Mouse (Mus musculus) MEL (cell line): ENCODE data around the gene Serinc5. TPM values are rescaled to one million over a fixed set of nuclear protein-coding genes. Genes with fewer than 3 reads are reported as not detected.

Source experiments
- DNase-seq: peaks from one replicate; pipeline ENCODE4 v3.0.0; 2011; ENCODE audit warnings: low read depth, low spot score
- H3K27ac ChIP-seq: 2 replicates; pipeline ENCODE4 v1.5.1; 2012; ENCODE audit warnings: low read depth, mild to moderate bottlenecking, control low read depth, low read length, moderate library complexity; ENCODE audit not compliant: control insufficient read depth
- H3K27me3 ChIP-seq, 2 experiments: fragments of 150-350 bp in 1 of 2; sonication (generic) in 1 of 2; 2 replicates each; pipeline ENCODE4 v1.6.1; 2012; ENCODE audit warnings: low read length in 2 of 2, mild to moderate bottlenecking in 2 of 2, improper control_type of control experiment in 1 of 2, moderate library complexity in 1 of 2; ENCODE audit not compliant: insufficient read depth in 2 of 2, control insufficient read depth in 1 of 2
- H3K36me3 ChIP-seq, 2 experiments: 2 replicates each; pipeline ENCODE4 v1.6.1; 2012 to 2014; ENCODE audit warnings: low read length in 2 of 2, improper control_type of control experiment in 1 of 2, inconsistent platforms in 1 of 2, mild to moderate bottlenecking in 1 of 2; ENCODE audit not compliant: insufficient read depth in 2 of 2, control insufficient read depth in 1 of 2
- H3K4me1 ChIP-seq, 2 experiments: fragments of 150-350 bp in 1 of 2; sonication (generic) in 1 of 2; 2 replicates each; pipeline ENCODE4 v1.6.1; 2012; ENCODE audit warnings: low read length in 2 of 2, improper control_type of control experiment in 1 of 2, mild to moderate bottlenecking in 1 of 2; ENCODE audit not compliant: insufficient read depth in 2 of 2, control insufficient read depth in 1 of 2
- H3K4me3 ChIP-seq, 2 experiments: fragments of 150-350 bp in 1 of 2; sonication (generic) in 1 of 2; 2 replicates each; pipeline ENCODE4 v1.5.1; 2012; ENCODE audit warnings: low read depth in 2 of 2, low read length in 2 of 2, mild to moderate bottlenecking in 2 of 2, moderate library complexity in 2 of 2, control low read depth in 1 of 2, improper control_type of control experiment in 1 of 2; ENCODE audit not compliant: control insufficient read depth in 1 of 2, insufficient read depth in 1 of 2
- H3K79me2 ChIP-seq: 2 replicates; pipeline ENCODE4 v1.6.1; 2012; ENCODE audit warnings: mild to moderate bottlenecking, low read length, moderate library complexity; ENCODE audit not compliant: control insufficient read depth, poor library complexity, insufficient read depth
- H3K9ac ChIP-seq: 2 replicates; pipeline ENCODE4 v1.6.1; 2012; ENCODE audit warnings: low read depth, mild to moderate bottlenecking, control low read depth, low read length, moderate library complexity; ENCODE audit not compliant: control insufficient read depth, poor library complexity, severe bottlenecking
- H3K9me3 ChIP-seq: fragments of 150-350 bp; sonication (generic); replicated peaks from 2 replicates; pipeline ENCODE4 v1.6.1; 2012; ENCODE audit warnings: mild to moderate bottlenecking, low read length, improper control_type of control experiment, moderate library complexity; ENCODE audit not compliant: insufficient read depth
- BHLHE40 ChIP-seq: IDR thresholded peaks from 2 replicates; pipeline ENCODE4 v1.6.1; 2012; ENCODE audit warnings: low read depth, mild to moderate bottlenecking, inconsistent platforms, low read length, improper control_type of control experiment, borderline replicate concordance
- CHD1 ChIP-seq: IDR thresholded peaks from 2 replicates; pipeline ENCODE4 v1.6.1; 2012; ENCODE audit warnings: low read depth, mild to moderate bottlenecking, inconsistent platforms, low read length, improper control_type of control experiment
- CHD2 ChIP-seq: IDR thresholded peaks from 2 replicates; pipeline ENCODE4 v1.6.1; 2011; ENCODE audit warnings: low read length, improper control_type of control experiment
- CTCF ChIP-seq, 3 experiments: IDR thresholded peaks in 2 of 3; conservative IDR thresholded peaks in 1 of 3; 2 replicates each; pipeline ENCODE4 v1.5.1; 2011 to 2012; ENCODE audit warnings: low read length in 3 of 3, low read depth in 2 of 3, mild to moderate bottlenecking in 2 of 3, improper control_type of control experiment in 1 of 3, inconsistent platforms in 1 of 3, mixed read lengths in 1 of 3, moderate library complexity in 1 of 3; ENCODE audit not compliant: control insufficient read depth in 1 of 3, insufficient read depth in 1 of 3, poor library complexity in 1 of 3, severe bottlenecking in 1 of 3
- E2F4 ChIP-seq: IDR thresholded peaks from 2 replicates; pipeline ENCODE4 v1.6.1; 2011; ENCODE audit warnings: low read depth, low read length, improper control_type of control experiment, borderline replicate concordance
- ELF1 ChIP-seq: IDR thresholded peaks from 2 replicates; pipeline ENCODE4 v1.6.1; 2014; ENCODE audit warnings: low read depth, mild to moderate bottlenecking, inconsistent platforms, low read length, improper control_type of control experiment, moderate library complexity
- EP300 ChIP-seq, 2 experiments: IDR thresholded peaks; 2 replicates each; pipeline ENCODE4 v1.6.1; 2011; ENCODE audit warnings: improper control_type of control experiment in 2 of 2, low read length in 2 of 2, low read depth in 1 of 2, mild to moderate bottlenecking in 1 of 2
- GABPA ChIP-seq: IDR thresholded peaks from 2 replicates; pipeline ENCODE4 v1.6.1; 2012; ENCODE audit warnings: low read depth, mild to moderate bottlenecking, inconsistent platforms, low read length, improper control_type of control experiment, moderate library complexity
- GATA1 ChIP-seq: IDR thresholded peaks from 2 replicates; pipeline ENCODE4 v1.6.1; 2011; ENCODE audit warnings: low read depth, low read length, improper control_type of control experiment
- HCFC1 ChIP-seq: IDR thresholded peaks from 2 replicates; pipeline ENCODE4 v1.6.1; 2012; ENCODE audit warnings: low read depth, mild to moderate bottlenecking, inconsistent platforms, low read length, improper control_type of control experiment, moderate library complexity
- JUND ChIP-seq: IDR thresholded peaks from 2 replicates; pipeline ENCODE4 v1.6.1; 2011; ENCODE audit warnings: low read depth, mild to moderate bottlenecking, improper control_type of control experiment, low read length
- KAT2A ChIP-seq: conservative IDR thresholded peaks from 2 replicates; pipeline ENCODE4 v1.6.1; 2012; ENCODE audit warnings: low read depth, low read length, improper control_type of control experiment, inconsistent platforms
- MAFK ChIP-seq: IDR thresholded peaks from 2 replicates; pipeline ENCODE4 v1.6.1; 2011; ENCODE audit warnings: low read depth, mild to moderate bottlenecking, low read length, improper control_type of control experiment, borderline replicate concordance
- MAX ChIP-seq: IDR thresholded peaks from 2 replicates; pipeline ENCODE4 v1.6.1; 2011; ENCODE audit warnings: low read length, improper control_type of control experiment
- MAZ ChIP-seq: IDR thresholded peaks from 2 replicates; pipeline ENCODE4 v1.6.1; 2012; ENCODE audit warnings: low read depth, mild to moderate bottlenecking, inconsistent platforms, low read length, improper control_type of control experiment
- MEF2A ChIP-seq: IDR thresholded peaks from 2 replicates; pipeline ENCODE4 v1.6.1; 2014; ENCODE audit warnings: low read depth, mild to moderate bottlenecking, inconsistent platforms, low read length, improper control_type of control experiment; ENCODE audit not compliant: poor library complexity, insufficient replicate concordance, severe bottlenecking; ENCODE audit errors: extremely low read depth
- MXI1 ChIP-seq: IDR thresholded peaks from 2 replicates; pipeline ENCODE4 v1.6.1; 2011; ENCODE audit warnings: mild to moderate bottlenecking, low read depth, low read length, improper control_type of control experiment
- MYB ChIP-seq: IDR thresholded peaks from 2 replicates; pipeline ENCODE4 v1.6.1; 2011; ENCODE audit warnings: mild to moderate bottlenecking, low read depth, low read length, improper control_type of control experiment
- MYC ChIP-seq: IDR thresholded peaks from 2 replicates; pipeline ENCODE4 v1.6.1; 2011; ENCODE audit warnings: low read depth, mild to moderate bottlenecking, low read length, improper control_type of control experiment, moderate library complexity
- NELFE ChIP-seq: IDR thresholded peaks from 2 replicates; pipeline ENCODE4 v1.6.1; 2011; ENCODE audit warnings: low read depth, low read length, improper control_type of control experiment
- NRF1 ChIP-seq: IDR thresholded peaks from 2 replicates; pipeline ENCODE4 v1.6.1; 2014; ENCODE audit warnings: low read depth, mild to moderate bottlenecking, inconsistent platforms, low read length, improper control_type of control experiment, moderate library complexity; ENCODE audit not compliant: poor library complexity, insufficient read depth, severe bottlenecking
- POLR2A ChIP-seq, 2 experiments: IDR thresholded peaks; 2 replicates each; pipeline ENCODE4 v1.6.1; 2011 to 2012; ENCODE audit warnings: low read length in 2 of 2, mild to moderate bottlenecking in 2 of 2, control low read depth in 1 of 2, improper control_type of control experiment in 1 of 2, low read depth in 1 of 2, moderate library complexity in 1 of 2; ENCODE audit not compliant: control insufficient read depth in 1 of 2, insufficient read depth in 1 of 2, poor library complexity in 1 of 2
- POLR2AphosphoS2 ChIP-seq: IDR thresholded peaks from 2 replicates; pipeline ENCODE4 v1.6.1; 2011; ENCODE audit warnings: low read length, improper control_type of control experiment
- POLR2AphosphoS5 ChIP-seq: IDR thresholded peaks from 2 replicates; pipeline ENCODE4 v1.6.1; 2012; ENCODE audit warnings: low read depth, borderline replicate concordance, mild to moderate bottlenecking, inconsistent platforms, low read length, moderate library complexity, mixed read lengths
- RAD21 ChIP-seq: IDR thresholded peaks from 2 replicates; pipeline ENCODE4 v1.6.1; 2011; ENCODE audit warnings: mild to moderate bottlenecking, low read depth, low read length, improper control_type of control experiment
- RCOR1 ChIP-seq: IDR thresholded peaks from 2 replicates; pipeline ENCODE4 v1.6.1; 2012; ENCODE audit warnings: low read depth, mild to moderate bottlenecking, inconsistent platforms, low read length, improper control_type of control experiment
- SIN3A ChIP-seq: IDR thresholded peaks from 2 replicates; pipeline ENCODE4 v1.6.1; 2012; ENCODE audit warnings: low read length, improper control_type of control experiment, inconsistent platforms
- SMC3 ChIP-seq: IDR thresholded peaks from 2 replicates; pipeline ENCODE4 v1.6.1; 2011; ENCODE audit warnings: low read depth, low read length, improper control_type of control experiment
- TAL1 ChIP-seq: IDR thresholded peaks from 2 replicates; pipeline ENCODE4 v1.6.1; 2012; ENCODE audit warnings: mild to moderate bottlenecking, inconsistent platforms, low read length, moderate library complexity, mixed read lengths
- TBP ChIP-seq: IDR thresholded peaks from 2 replicates; pipeline ENCODE4 v1.8.0; 2011; ENCODE audit warnings: low read depth, low read length, improper control_type of control experiment
- UBTF ChIP-seq: IDR thresholded peaks from 2 replicates; pipeline ENCODE4 v1.6.1; 2012; ENCODE audit warnings: low read depth, mild to moderate bottlenecking, inconsistent platforms, low read length, improper control_type of control experiment, moderate library complexity, borderline replicate concordance; ENCODE audit not compliant: insufficient read depth
- USF1 ChIP-seq: IDR thresholded peaks from 2 replicates; pipeline ENCODE4 v1.6.1; 2014; ENCODE audit warnings: low read depth, mild to moderate bottlenecking, inconsistent platforms, low read length, improper control_type of control experiment, moderate library complexity
- USF2 ChIP-seq, 2 experiments: IDR thresholded peaks; 2 replicates each; pipeline ENCODE4 v1.6.1; 2011 to 2012; ENCODE audit warnings: improper control_type of control experiment in 2 of 2, low read length in 2 of 2, borderline replicate concordance in 1 of 2, inconsistent platforms in 1 of 2, low read depth in 1 of 2, mild to moderate bottlenecking in 1 of 2; ENCODE audit not compliant: insufficient read depth in 1 of 2
- ZC3H11A ChIP-seq: IDR thresholded peaks from 2 replicates; pipeline ENCODE4 v1.6.1; 2012; ENCODE audit warnings: low read depth, mild to moderate bottlenecking, inconsistent platforms, low read length, improper control_type of control experiment
- ZKSCAN1 ChIP-seq: IDR thresholded peaks from 2 replicates; pipeline ENCODE4 v1.6.1; 2012; ENCODE audit warnings: low read depth, mild to moderate bottlenecking, inconsistent platforms, low read length, improper control_type of control experiment, moderate library complexity
- ZMIZ1 ChIP-seq: IDR thresholded peaks from 2 replicates; pipeline ENCODE4 v1.6.1; 2012; ENCODE audit warnings: low read depth, mild to moderate bottlenecking, inconsistent platforms, low read length, improper control_type of control experiment, moderate library complexity
- ZNF384 ChIP-seq: IDR thresholded peaks from 2 replicates; pipeline ENCODE4 v1.6.1; 2012; ENCODE audit warnings: low read depth, mild to moderate bottlenecking, inconsistent platforms, low read length, improper control_type of control experiment
- polyA plus RNA-seq, 2 experiments: library from polyadenylated mRNA; stranded (reverse) in 1 of 2; unstranded in 1 of 2; fragments of >175 nt in 1 of 2; fragments of >200 nt in 1 of 2; gene quantifications; 2 replicates each; pipeline versions ENCODE4 v1.2.1 to v1.2.4; 2012; ENCODE audit warnings: low replicate concordance in 2 of 2, low read depth in 1 of 2; ENCODE audit not compliant: insufficient read length in 2 of 2, insufficient read depth in 1 of 2, missing spikeins in 1 of 2
- total RNA-seq: library from RNA; depleted of rRNA; stranded (reverse); fragments of 300-350 nt; gene quantifications from 2 replicates; pipeline ENCODE4 v1.2.3, GENCODE M21; 2012

The Serinc5 gene
- total and polyA plus RNA-seq, 3 experiments: 4.0 to 8.8 TPM; not detected in 1

GRCm38 (mm10) chr13:92742886-92743285, 132.0 kb downstream of the Serinc5 start:
- peak; percentile 92 for DNase-seq
- Histone ChIP-seq H3K9ac (peak overlapping the region; percentile 67), H3K4me3 (peak overlapping the region; percentile 27 to 33), H3K4me1 (peaks cover 3 to 10% of the 10 kb centered on the region in 2 experiments), H3K27me3 (no peaks in the 10 kb centered on the region), H3K27ac (peak overlapping the region; percentile 90), H3K9me3 (no peaks in the 10 kb centered on the region), H3K36me3 (peaks cover 0 to 8% of the 10 kb centered on the region in 2 experiments; a peak in 2 of 4 replicates), H3K79me2 (no peaks in the 10 kb centered on the region)
- no peak for TF ChIP-seq CHD1
- TF ChIP-seq SIN3A: peak; percentile 83
- TF ChIP-seq POLR2AphosphoS2: 0 out of 2 replicates have a peak, but pooled peaks have one; percentile 50
- TF ChIP-seq NRF1: no peak
- peak; percentile 89 for TF ChIP-seq ZNF384
- TF ChIP-seq CHD2: no peak
- no peak for TF ChIP-seq USF2 (IDR thresholded peaks at IDR 0.05; ENCODE audit: borderline replicate concordance in 1 of 2, insufficient read depth in 1 of 2, low read depth in 1 of 2, low read length in 2 of 2)
- peak; percentile 49 to 75; a peak in 3 of 4 replicates for TF ChIP-seq EP300 (IDR thresholded peaks at IDR 0.05; ENCODE audit: low read depth in 1 of 2, low read length in 2 of 2)
- no peak for TF ChIP-seq RAD21
- TF ChIP-seq TBP: peak; percentile 90
- TF ChIP-seq POLR2AphosphoS5: no peak
- TF ChIP-seq SMC3: 0 out of 2 replicates have a peak, but pooled peaks have one; percentile 6
- TF ChIP-seq USF1: no peak; the same call in 1 of the 2 replicates
- peak; percentile 79; the same call in 1 of the 2 replicates for TF ChIP-seq MAX
- peak; percentile 53; the same call in 1 of the 2 replicates for TF ChIP-seq GATA1
- TF ChIP-seq ZC3H11A: no peak
- 0 out of 2 replicates have a peak, but pooled peaks have one; percentile 27 for TF ChIP-seq MAFK
- peak; percentile 37; the same call in 1 of the 2 replicates for TF ChIP-seq KAT2A
- no peak for TF ChIP-seq MEF2A
- 0 out of 2 replicates have a peak, but pooled peaks have one; percentile 57 for TF ChIP-seq E2F4
- TF ChIP-seq ELF1: peak; percentile 71
- TF ChIP-seq GABPA: no peak
- peak; percentile 53; the same call in 1 of the 2 replicates for TF ChIP-seq MAZ
- TF ChIP-seq MYB: 0 out of 2 replicates have a peak, but pooled peaks have one; percentile 20
- TF ChIP-seq UBTF: no peak
- peak; percentile 54 for TF ChIP-seq RCOR1
- TF ChIP-seq MXI1: peak; percentile 55; the same call in 1 of the 2 replicates
- TF ChIP-seq ZMIZ1: peak; percentile 36; the same call in 1 of the 2 replicates
- peak; percentile 52; a peak in 2 of 4 replicates for TF ChIP-seq POLR2A (IDR thresholded peaks at IDR 0.05; ENCODE audit: control insufficient read depth in 1 of 2, insufficient read depth in 1 of 2, low read depth in 1 of 2, low read length in 2 of 2, poor library complexity in 1 of 2)
- TF ChIP-seq CTCF (IDR thresholded peaks at IDR 0.05 in 2 of 3, conservative IDR thresholded peaks at IDR 0.05 in 1 of 3; ENCODE audit: control insufficient read depth in 1 of 3, insufficient read depth in 1 of 3, low read depth in 2 of 3, low read length in 3 of 3, poor library complexity in 1 of 3, severe bottlenecking in 1 of 3): no peak
- TF ChIP-seq JUND: no peak
- peak; percentile 75 for TF ChIP-seq NELFE
- peak; percentile 83 for TF ChIP-seq MYC
- no peak for TF ChIP-seq TAL1
- no peak for TF ChIP-seq BHLHE40
- no peak for TF ChIP-seq ZKSCAN1
- peak; percentile 65 for TF ChIP-seq HCFC1
